Mouse (Mus musculus): ENCODE data around the gene Zfp275.

GRCm38 (mm10) chrX:73321029-73321428 lies 21.4 kb upstream of the Zfp275 start:
- TF ChIP-seq CTCF (IDR thresholded peaks at IDR 0.05; ENCODE audit: control insufficient read depth, insufficient read depth, insufficient replicate concordance, low read depth, low read length) (no peak), POLR2A (IDR thresholded peaks at IDR 0.05; ENCODE audit: control insufficient read depth, low read depth, low read length) (no peak)

All from testis, adult 2 months (tissue).